Mouse (Mus musculus) ES-E14 (cell line): ENCODE measurements at regions not wholly inside any gene's neighbourhood (a gene's known extent, or its start where the extent isn't known, plus 50 kb on each side); places are given as distances from the start of the nearest gene placed in this dataset.

Experiments
- DNase-seq: peaks from one replicate; pipeline ENCODE4 v3.0.0-alpha.2; 2013; ENCODE audit warnings: low read depth, low spot score
- H3K27ac ChIP-seq: 2 replicates; pipeline ENCODE4 v1.5.1; 2012; ENCODE audit warnings: low read depth, mild to moderate bottlenecking, low read length, moderate library complexity, mixed read lengths; ENCODE audit not compliant: poor library complexity, insufficient read depth, severe bottlenecking
- H3K36me3 ChIP-seq: 2 replicates; pipeline ENCODE4 v1.6.1; 2012; ENCODE audit warnings: mild to moderate bottlenecking, low read length, moderate library complexity, mixed read lengths; ENCODE audit not compliant: control insufficient read depth, poor library complexity, insufficient read depth, severe bottlenecking
- H3K4me1 ChIP-seq, 2 experiments: fragments of 150-350 bp in 1 of 2; sonication (generic) in 1 of 2; 2 replicates each; pipeline ENCODE4 v1.6.1; 2012; ENCODE audit warnings: low read length in 2 of 2, mild to moderate bottlenecking in 1 of 2, mixed read lengths in 1 of 2; ENCODE audit not compliant: control insufficient read depth in 2 of 2, insufficient read depth in 2 of 2, poor library complexity in 1 of 2
- H3K4me3 ChIP-seq, 2 experiments: fragments of 150-350 bp in 1 of 2; sonication (generic) in 1 of 2; 2 replicates each; pipeline ENCODE4 v1.5.1; 2012; ENCODE audit warnings: low read length in 2 of 2, low read depth in 1 of 2, mild to moderate bottlenecking in 1 of 2, mixed read lengths in 1 of 2; ENCODE audit not compliant: insufficient read depth in 1 of 2, poor library complexity in 1 of 2, severe bottlenecking in 1 of 2
- H3K9ac ChIP-seq: 2 replicates; pipeline ENCODE4 v1.6.1; 2012; ENCODE audit warnings: low read depth, mild to moderate bottlenecking, low read length, mixed read lengths; ENCODE audit not compliant: poor library complexity, insufficient read depth, severe bottlenecking
- H3K9me3 ChIP-seq: fragments of 150-350 bp; sonication (generic); 2 replicates; pipeline ENCODE4 v1.6.1; 2012; ENCODE audit warnings: low read depth, mild to moderate bottlenecking, low read length; ENCODE audit not compliant: control insufficient read depth, insufficient read depth
- CHD2 ChIP-seq: IDR thresholded peaks from 2 replicates; pipeline ENCODE4 v1.6.1; 2014; ENCODE audit warnings: mild to moderate bottlenecking, low read depth, low read length, inconsistent platforms
- HCFC1 ChIP-seq: IDR thresholded peaks from 2 replicates; pipeline ENCODE4 v1.6.1; 2012; ENCODE audit warnings: low read length, inconsistent platforms, borderline replicate concordance; ENCODE audit not compliant: insufficient read depth
- MAFK ChIP-seq: IDR thresholded peaks from 2 replicates; pipeline ENCODE4 v1.6.1; 2014; ENCODE audit warnings: mild to moderate bottlenecking, low read depth, low read length, inconsistent platforms; ENCODE audit not compliant: insufficient read depth
- ZC3H11A ChIP-seq: IDR thresholded peaks from 2 replicates; pipeline ENCODE4 v1.6.1; 2012; ENCODE audit warnings: low read depth, mild to moderate bottlenecking, inconsistent platforms, low read length, borderline replicate concordance
- ZNF384 ChIP-seq: IDR thresholded peaks from 2 replicates; pipeline ENCODE4 v1.6.1; 2012; ENCODE audit warnings: low read depth, low read length, inconsistent platforms
- in situ Hi-C, 2 experiments: fragments of 600-800 bp; cut with MboI; formaldehyde crosslinking; loops; one replicate each; pipeline ENCODE4 v1.15.1; 2025; ENCODE audit warnings: low sequenced_read_pairs in 2 of 2, inconsistent platforms in 1 of 2; ENCODE audit not compliant: unreplicated experiment in 2 of 2

- H3K36me3 ChIP-seq = no peaks in the 10 kb centered on the region
- H3K27ac ChIP-seq = no peak overlapping the region
- no peak for DNase-seq
- no peaks in the 10 kb centered on the region for H3K9me3 ChIP-seq
- H3K4me3 ChIP-seq = no peak overlapping the region
- no peak overlapping the region for H3K9ac ChIP-seq
- H3K4me1 ChIP-seq = no peaks in the 10 kb centered on the region
- TF ChIP-seq ZNF384 (no peak), MAFK (no peak), CHD2 (no peak), ZC3H11A (no peak), HCFC1 (no peak)
- in situ Hi-C loops = no loop called here
Measured at GRCm38 (mm10) chr8:5523281-5523680, 418.1 kb upstream of the Slc10a2 start.

GRCm38 (mm10) chr8:5495861-5496260, 390.7 kb upstream of the Slc10a2 start:
- DNase-seq = no peak
- H3K36me3 ChIP-seq = no peaks in the 10 kb centered on the region
- no peak overlapping the region for H3K4me3 ChIP-seq
- in situ Hi-C loops = no loop called here
- no peaks in the 10 kb centered on the region for H3K4me1 ChIP-seq
- TF ChIP-seq MAFK (no peak), CHD2 (no peak), ZC3H11A (no peak), ZNF384 (no peak), HCFC1 (no peak)
- H3K9me3 ChIP-seq = no peaks in the 10 kb centered on the region
- no peak overlapping the region for H3K9ac ChIP-seq
- no peak overlapping the region for H3K27ac ChIP-seq

DNA sequence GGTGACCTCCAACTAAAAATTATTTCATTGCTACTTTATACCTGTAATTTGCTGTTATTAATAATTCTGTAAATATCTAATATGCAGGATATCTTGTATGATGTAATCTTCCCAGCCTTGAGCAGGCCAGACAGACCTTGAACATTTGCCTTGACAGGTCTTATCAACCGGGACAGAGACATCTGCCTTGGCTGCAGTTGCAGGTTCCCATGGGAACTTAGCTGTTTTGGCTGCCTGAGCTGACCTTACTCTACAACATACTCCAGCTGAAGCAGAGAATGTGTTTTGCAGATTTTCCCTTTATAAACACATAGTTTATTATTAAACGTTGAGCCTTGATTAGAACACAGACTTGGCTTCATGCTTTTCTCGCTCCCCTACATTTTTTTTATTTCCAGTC, 385.3 kb upstream of the Slc10a2 start:
- Histone ChIP-seq H3K9me3 (no peaks in the 10 kb centered on the region), H3K27ac (no peak overlapping the region), H3K4me3 (no peak overlapping the region), H3K36me3 (no peaks in the 10 kb centered on the region), H3K9ac (no peak overlapping the region), H3K4me1 (no peaks in the 10 kb centered on the region)
- in situ Hi-C loops = no loop called here
- no peak for TF ChIP-seq CHD2
- TF ChIP-seq MAFK = no peak
- no peak for DNase-seq

DNA sequence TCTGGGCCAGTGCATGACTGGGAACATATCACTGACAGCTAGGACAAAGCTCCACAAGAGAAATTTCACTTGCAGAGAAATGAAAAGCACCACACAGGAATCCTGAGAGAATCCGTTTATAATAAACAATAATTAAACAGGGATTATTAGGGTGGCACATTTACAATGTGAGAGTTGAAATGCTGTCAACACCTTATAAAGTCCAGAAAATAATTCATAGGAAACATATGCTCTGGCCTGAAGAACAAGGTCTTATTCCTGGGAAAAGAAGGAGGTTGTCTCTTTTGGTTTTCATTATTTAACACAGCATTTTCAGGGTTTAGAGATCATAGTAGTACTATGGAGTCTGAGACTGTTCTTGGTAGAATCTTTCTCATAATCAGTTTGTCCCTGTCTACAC, 377.8 kb upstream of the Slc10a2 start:
- Histone ChIP-seq H3K4me3 (no peak overlapping the region), H3K4me1 (no peaks in the 10 kb centered on the region), H3K9me3 (no peaks in the 10 kb centered on the region), H3K9ac (no peak overlapping the region), H3K36me3 (no peaks in the 10 kb centered on the region), H3K27ac (no peak overlapping the region)
- TF ChIP-seq ZC3H11A (no peak), CHD2 (no peak), HCFC1 (no peak), ZNF384 (no peak), MAFK (no peak)
- in situ Hi-C loops = no loop called here
- no peak for DNase-seq

GRCm38 (mm10) chr8:5472999-5473398, 367.8 kb upstream of the Slc10a2 start:
- H3K4me3 ChIP-seq = no peak overlapping the region
- H3K27ac ChIP-seq = no peak overlapping the region
- TF ChIP-seq ZC3H11A (no peak), MAFK (no peak), ZNF384 (no peak), HCFC1 (no peak), CHD2 (no peak)
- no peaks in the 10 kb centered on the region for H3K4me1 ChIP-seq
- in situ Hi-C loops = no loop called here
- no peak for DNase-seq
- H3K9ac ChIP-seq = no peak overlapping the region
- H3K9me3 ChIP-seq = no peaks in the 10 kb centered on the region
- H3K36me3 ChIP-seq = no peaks in the 10 kb centered on the region
